In the genomic region with DNA sequence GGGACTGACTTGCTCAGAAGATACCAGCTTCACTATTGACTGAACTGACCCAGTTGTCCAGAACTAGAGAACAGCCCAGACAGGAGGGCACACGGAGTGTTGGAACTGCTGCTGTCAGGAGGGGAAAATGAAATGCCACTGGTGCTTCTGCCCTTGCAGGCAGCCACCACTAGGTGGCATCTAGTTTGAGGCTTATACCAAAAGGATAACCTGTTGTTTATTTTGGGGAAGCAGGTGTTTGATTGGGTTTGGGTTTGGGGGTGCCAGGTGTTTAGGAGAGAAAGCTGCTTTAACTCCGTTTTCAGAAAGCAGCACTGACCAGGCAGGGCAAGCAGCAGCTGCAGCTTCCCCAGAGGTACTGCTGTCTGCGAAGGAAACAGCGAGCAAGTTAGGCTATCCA, we compare ENCODE assay signal across 8 mouse cellular contexts. TPM values are rescaled to one million over a fixed set of nuclear protein-coding genes. Genes with fewer than 3 reads are reported as not detected.
A peak's percentile ranks its signal among the peaks of the same experiment; 100 is the strongest.
DNase-seq lines count a peak whose midpoint lies in the region; ATAC-seq and TF ChIP-seq lines count a peak whose summit lies in the region.

No protein-coding gene starts in this region.

- H3K4me3 ChIP-seq in spleen, adult 2 months (ENCODE audit: extremely low read depth, insufficient read depth, insufficient read length) = no peak overlapping the region

- peak; percentile 67 for DNase-seq in adrenal gland, postnatal 14 days
- DNase-seq in adrenal gland, adult 8-10 months = no peak
- DNase-seq in left cerebral cortex, adult 18-20 months (ENCODE audit: low spot score in 2 of 2) = peak; percentile 63
- DNase-seq in left cerebral cortex, adult 11 months (ENCODE audit: low spot score) = no peak
- peak; percentile 37 for DNase-seq in brain, embryonic 14.5 days (ENCODE audit: low read depth)
- DNase-seq in lung, postnatal 14 days = peak; percentile 60
- DNase-seq in spleen, adult 2 months (ENCODE audit: low read depth in 1 of 2, low spot score in 2 of 2) = peak; percentile 31 to 66

- peaks cover 12% of the 10 kb centered on the region for H3K36me3 ChIP-seq in spleen, adult 2 months (ENCODE audit: control insufficient read depth, insufficient read depth, low read length)

- no peak for TF ChIP-seq POLR2A in brain, embryonic 14.5 days (IDR thresholded peaks at IDR 0.05; ENCODE audit: borderline replicate concordance, extremely low read depth, insufficient read depth, insufficient read length, poor library complexity, severe bottlenecking)
- no peak for TF ChIP-seq POLR2A in spleen, adult 2 months (IDR thresholded peaks at IDR 0.05; ENCODE audit: low read depth, low read length)

- H3K27me3 ChIP-seq in spleen, adult 2 months (ENCODE audit: control insufficient read depth, insufficient read depth, low read length) = no peaks in the 10 kb centered on the region

- H3K27ac ChIP-seq in spleen, adult 2 months (ENCODE audit: insufficient read depth, low read length) = no peak overlapping the region

- WGBS in spleen, adult 2 months = 46% methylated on average over 4 of the region's 4 CpGs

- no peaks in the 10 kb centered on the region for H3K4me1 ChIP-seq in spleen, adult 2 months (ENCODE audit: control insufficient read depth, insufficient read depth, insufficient read length)

- ATAC-seq in hematopoietic stem cell, adult 5-6 weeks (replicated peaks in 1 of 2; ENCODE audit: insufficient read depth in 1 of 2, low FRiP score in 2 of 2, low TSS enrichment in 1 of 2, low read depth in 1 of 2, poor library complexity in 2 of 2, severe bottlenecking in 2 of 2) = peak; percentile 49 to 65; a peak in 3 of 4 replicates

- peak; percentile 85 for TF ChIP-seq CTCF in brain, embryonic 14.5 days (IDR thresholded peaks at IDR 0.05; ENCODE audit: borderline replicate concordance, extremely low read depth, insufficient read depth, insufficient read length)
- peak; percentile 62; the same call in 1 of the 2 replicates for TF ChIP-seq CTCF in spleen, adult 2 months (IDR thresholded peaks at IDR 0.05; ENCODE audit: extremely low read depth, insufficient read depth, insufficient read length, insufficient replicate concordance)

RNA-seq across cellular contexts. Expression of a gene that starts 7.6 kb away (rescaled TPM):
- total RNA-seq in adrenal gland, postnatal 14 days (2021) = 3.4 and 5.6 TPM in 2 replicates
- total RNA-seq in adrenal gland, adult 8-10 months (2022) = 10 to 100 TPM; 10.6 to 16.1 (median 14.0) TPM
- 10 to 100 TPM; 19.6 to 22.1 TPM for total RNA-seq in left cerebral cortex, adult 18-20 months (2021)
- 13.6 and 14.7 TPM in 2 replicates for polyA plus RNA-seq in brain, embryonic 14.5 days (2012; rRNA removed)
- total RNA-seq in hematopoietic stem cell, adult 5-6 weeks (2017) = 0.75 and 2.0 TPM in 2 replicates
- polyA plus RNA-seq in spleen, adult 2 months (2012; rRNA removed) = 0.83 and 1.1 TPM in 2 replicates

RNA-seq across cellular contexts. Expression of a gene that starts 12.9 kb away (rescaled TPM):
- total RNA-seq in adrenal gland, postnatal 14 days (2021) = 19.9 and 21.4 TPM in 2 replicates
- total RNA-seq in adrenal gland, adult 8-10 months (2022) = 10 to 100 TPM; 11.7 to 14.7 (median 13.6) TPM
- 10 to 100 TPM; 10.8 to 12.9 TPM for total RNA-seq in left cerebral cortex, adult 18-20 months (2021)
- 42.3 and 71.4 TPM in 2 replicates for polyA plus RNA-seq in brain, embryonic 14.5 days (2012; rRNA removed)
- total RNA-seq in hematopoietic stem cell, adult 5-6 weeks (2017) = 51.3 and 54.0 TPM in 2 replicates
- polyA plus RNA-seq in spleen, adult 2 months (2012; rRNA removed) = 30.4 and 34.0 TPM in 2 replicates

RNA-seq across cellular contexts. Expression of a gene that starts 13.8 kb away (rescaled TPM):
- 7.2 and 9.6 TPM in 2 replicates for total RNA-seq in adrenal gland, postnatal 14 days (2021)
- 10 to 100 TPM in 3 of 4 experiments, 1 to 10 TPM in 1; 7.6 to 17.7 (median 14.5) TPM for total RNA-seq in adrenal gland, adult 8-10 months (2022)
- total RNA-seq in left cerebral cortex, adult 18-20 months (2021) = 1 to 10 TPM; 5.8 to 6.6 TPM
- 1.1 and 1.6 TPM in 2 replicates for polyA plus RNA-seq in brain, embryonic 14.5 days (2012; rRNA removed)
- 0.45 TPM in 1 of 2 replicates, not detected in the other for total RNA-seq in hematopoietic stem cell, adult 5-6 weeks (2017)
- 0.46 and 0.83 TPM in 2 replicates for polyA plus RNA-seq in spleen, adult 2 months (2012; rRNA removed)

RNA-seq across cellular contexts. Expression of a gene that starts 51.7 kb away (rescaled TPM):
- 0.30 and 3.4 TPM in 2 replicates for total RNA-seq in adrenal gland, postnatal 14 days (2021)
- under 1 TPM; 0.42 to 0.80 (median 0.56) TPM for total RNA-seq in adrenal gland, adult 8-10 months (2022)
- total RNA-seq in left cerebral cortex, adult 18-20 months (2021) = under 1 TPM in 1 of 2 experiments, not detected in 1; 0.14 TPM
- polyA plus RNA-seq in brain, embryonic 14.5 days (2012; rRNA removed) = 0.05 and 0.07 TPM in 2 replicates
- 14.8 and 15.9 TPM in 2 replicates for total RNA-seq in hematopoietic stem cell, adult 5-6 weeks (2017)
- 77.9 and 81.1 TPM in 2 replicates for polyA plus RNA-seq in spleen, adult 2 months (2012; rRNA removed)

RNA-seq across cellular contexts. Expression of a gene that starts 55.8 kb away (rescaled TPM):
- total RNA-seq in adrenal gland, postnatal 14 days (2021) = 6.4 and 19.9 TPM in 2 replicates
- total RNA-seq in adrenal gland, adult 8-10 months (2022) = 10 to 100 TPM in 3 of 4 experiments, 1 to 10 TPM in 1; 9.1 to 21.7 (median 15.5) TPM
- total RNA-seq in left cerebral cortex, adult 18-20 months (2021) = 1 to 10 TPM; 9.7 to 10.0 TPM
- 6.5 and 6.8 TPM in 2 replicates for polyA plus RNA-seq in brain, embryonic 14.5 days (2012; rRNA removed)
- 3.1 and 13.6 TPM in 2 replicates for total RNA-seq in hematopoietic stem cell, adult 5-6 weeks (2017)
- polyA plus RNA-seq in spleen, adult 2 months (2012; rRNA removed) = 332 and 401 TPM in 2 replicates

Comparison
In these comparisons a context has a peak if more than half of its experiments do, and no peak if none do; other contexts are left out.
1. DNase-seq: peak in adrenal gland, postnatal 14 days (single experiment), left cerebral cortex, adult 18-20 months (2 of 2), brain, embryonic 14.5 days (single experiment), lung, postnatal 14 days (single experiment) and spleen, adult 2 months (2 of 2); none in adrenal gland, adult 8-10 months (single experiment) and left cerebral cortex, adult 11 months (single experiment).